Mouse (Mus musculus): Measurements from ENCODE around the gene Snx29. TPM values are rescaled to one million over a fixed set of nuclear protein-coding genes. Genes with fewer than 3 reads are reported as not detected.
A peak's percentile ranks its signal among the peaks of the same experiment; 100 is the strongest.

Gene Snx29
- polyA plus RNA-seq, 1 experiment from 2014 or later = 10.2 TPM

DNA sequence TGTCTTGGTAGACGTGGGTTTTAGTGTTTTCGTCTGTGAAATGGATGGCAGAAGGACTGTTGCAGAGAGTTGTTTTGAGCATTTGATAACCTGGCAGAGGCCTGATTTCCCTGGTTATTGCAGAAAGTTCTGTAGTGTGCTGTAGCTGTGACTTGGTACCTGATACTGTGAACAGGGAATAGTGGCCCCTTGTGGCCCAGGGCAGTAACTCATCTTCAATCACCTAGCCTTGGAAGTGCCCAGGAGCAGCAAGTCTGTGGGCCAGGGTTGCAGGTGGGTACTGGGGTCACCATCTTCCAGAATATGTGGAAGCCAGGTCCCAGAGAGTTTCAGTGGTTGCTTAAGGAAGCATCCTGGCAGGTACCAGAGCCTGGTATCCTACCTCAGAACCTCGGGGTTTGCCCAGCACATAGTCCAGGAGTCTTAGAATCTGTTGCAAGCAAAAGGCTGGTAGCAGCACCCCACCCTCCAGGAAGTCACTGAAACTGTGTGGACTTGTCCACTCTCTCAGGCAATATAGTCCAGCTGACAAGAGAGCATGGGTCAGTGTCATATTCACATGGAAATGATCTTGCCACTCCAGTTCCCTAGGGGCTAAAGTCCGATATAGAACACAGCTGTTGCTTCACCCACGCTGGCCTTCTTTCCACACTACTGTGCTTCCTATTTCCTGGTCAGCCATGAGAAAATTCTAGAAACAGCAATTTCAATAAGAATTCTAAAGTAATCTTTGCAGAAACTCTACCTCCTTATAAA, 281.1 kb downstream of the Snx29 start:
- Histone ChIP-seq H3K4me1 (ENCODE audit: control insufficient read depth, insufficient read depth, low read length) (0 out of 2 replicates have a peak, but pooled peaks cover 3% of the 10 kb centered on the region), H3K4me3 (replicated peaks; ENCODE audit: low read length) (no peak overlapping the region), H3K9me3 (replicated peaks; ENCODE audit: control insufficient read depth, low read length) (no peaks in the 10 kb centered on the region), H3K9ac (ENCODE audit: low read length) (no peak overlapping the region), H3K27ac (ENCODE audit: low read length) (no peak overlapping the region), H3K4me2 (ENCODE audit: low read depth, low read length) (no peak overlapping the region), H3K36me3 (ENCODE audit: control insufficient read depth, insufficient read depth, low read length) (no peaks in the 10 kb centered on the region), H3K27me3 (ENCODE audit: control insufficient read depth, insufficient read depth, low read length) (no peaks in the 10 kb centered on the region)
- ATAC-seq (ENCODE audit: insufficient read depth, low FRiP score) = peak; percentile 81
- 69% methylated on average over 5 of the region's 5 CpGs for WGBS

GRCm38 (mm10) chr16:11612526-11613126, 289.9 kb downstream of the Snx29 start:
- no peak for ATAC-seq (ENCODE audit: insufficient read depth, low FRiP score)
- Histone ChIP-seq H3K9ac (ENCODE audit: low read length) (no peak overlapping the region), H3K9me3 (replicated peaks; ENCODE audit: control insufficient read depth, low read length) (no peaks in the 10 kb centered on the region), H3K27me3 (ENCODE audit: control insufficient read depth, insufficient read depth, low read length) (no peaks in the 10 kb centered on the region), H3K4me3 (replicated peaks; ENCODE audit: low read length) (no peak overlapping the region), H3K27ac (ENCODE audit: low read length) (no peak overlapping the region), H3K4me1 (ENCODE audit: control insufficient read depth, insufficient read depth, low read length) (peaks cover 7% of the 10 kb centered on the region; the same call in 1 of the 2 replicates), H3K4me2 (ENCODE audit: low read depth, low read length) (no peak overlapping the region), H3K36me3 (ENCODE audit: control insufficient read depth, insufficient read depth, low read length) (no peaks in the 10 kb centered on the region)
- WGBS = 78% methylated on average over 3 of the region's 3 CpGs

GRCm38 (mm10) chr16:11614401-11615014, 291.8 kb downstream of the Snx29 start:
- no peaks in the 10 kb centered on the region for H3K27me3 ChIP-seq (ENCODE audit: control insufficient read depth, insufficient read depth, low read length)
- H3K4me1 ChIP-seq (ENCODE audit: control insufficient read depth, insufficient read depth, low read length) = peaks cover 7% of the 10 kb centered on the region; the same call in 1 of the 2 replicates
- no peak overlapping the region for H3K9ac ChIP-seq (ENCODE audit: low read length)
- no peaks in the 10 kb centered on the region for H3K36me3 ChIP-seq (ENCODE audit: control insufficient read depth, insufficient read depth, low read length)
- H3K27ac ChIP-seq (ENCODE audit: low read length) = no peak overlapping the region
- H3K9me3 ChIP-seq (replicated peaks; ENCODE audit: control insufficient read depth, low read length) = no peaks in the 10 kb centered on the region
- no peak for ATAC-seq (ENCODE audit: insufficient read depth, low FRiP score)
- 84% methylated on average over 3 of the region's 3 CpGs for WGBS
- H3K4me3 ChIP-seq (replicated peaks; ENCODE audit: low read length) = no peak overlapping the region
- H3K4me2 ChIP-seq (ENCODE audit: low read depth, low read length) = no peak overlapping the region

DNA sequence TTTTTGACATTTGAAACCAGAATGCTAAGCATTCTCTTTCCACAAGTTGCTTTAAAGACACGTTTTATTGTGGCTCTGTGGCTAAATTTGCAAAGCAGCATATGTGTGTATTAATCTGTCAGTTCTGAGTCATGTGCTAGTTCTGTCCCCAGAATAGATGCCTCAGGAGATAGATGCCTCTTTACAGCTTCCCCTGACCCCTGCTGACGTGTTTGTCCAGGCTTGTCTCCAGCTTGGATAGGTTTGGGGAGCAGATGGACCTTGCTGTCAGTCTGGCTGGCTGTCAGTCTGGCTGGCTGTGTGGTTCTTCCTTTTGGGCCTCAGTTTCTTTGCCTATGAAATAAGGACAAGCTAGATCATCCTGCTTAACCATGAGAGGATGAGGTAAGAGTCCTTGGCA, 292.9 kb downstream of the Snx29 start:
- no peak overlapping the region for H3K9ac ChIP-seq (ENCODE audit: low read length)
- H3K27ac ChIP-seq (ENCODE audit: low read length) = no peak overlapping the region
- no peak for ATAC-seq (ENCODE audit: insufficient read depth, low FRiP score)
- WGBS = 59% methylated on average over 2 of the region's 2 CpGs
- H3K27me3 ChIP-seq (ENCODE audit: control insufficient read depth, insufficient read depth, low read length) = no peaks in the 10 kb centered on the region
- peaks cover 7% of the 10 kb centered on the region; the same call in 1 of the 2 replicates for H3K4me1 ChIP-seq (ENCODE audit: control insufficient read depth, insufficient read depth, low read length)
- no peaks in the 10 kb centered on the region for H3K36me3 ChIP-seq (ENCODE audit: control insufficient read depth, insufficient read depth, low read length)
- no peak overlapping the region for H3K4me2 ChIP-seq (ENCODE audit: low read depth, low read length)
- no peak overlapping the region for H3K4me3 ChIP-seq (replicated peaks; ENCODE audit: low read length)
- no peaks in the 10 kb centered on the region for H3K9me3 ChIP-seq (replicated peaks; ENCODE audit: control insufficient read depth, low read length)

DNA sequence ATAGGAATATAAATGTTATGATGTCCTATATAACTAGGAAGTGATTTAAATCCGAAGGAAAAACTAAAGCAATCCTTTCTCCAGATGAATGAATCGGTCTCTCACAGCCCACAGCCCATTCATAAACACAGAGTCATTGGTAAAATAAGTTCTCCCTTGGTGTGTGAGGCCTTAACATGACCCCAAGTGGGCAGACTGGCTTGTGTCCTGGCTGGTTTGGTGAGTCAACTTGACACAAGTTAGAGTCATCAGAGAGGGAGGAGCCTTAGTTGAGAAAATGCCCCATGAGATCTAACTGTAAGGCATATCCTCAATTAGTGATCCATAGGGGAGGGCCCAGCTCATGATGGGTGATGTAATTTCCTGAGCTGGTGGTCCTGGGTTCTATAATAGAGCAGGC, 297.2 kb downstream of the Snx29 start:
- Histone ChIP-seq H3K9ac (ENCODE audit: low read length) (no peak overlapping the region), H3K36me3 (ENCODE audit: control insufficient read depth, insufficient read depth, low read length) (no peaks in the 10 kb centered on the region)

DNA sequence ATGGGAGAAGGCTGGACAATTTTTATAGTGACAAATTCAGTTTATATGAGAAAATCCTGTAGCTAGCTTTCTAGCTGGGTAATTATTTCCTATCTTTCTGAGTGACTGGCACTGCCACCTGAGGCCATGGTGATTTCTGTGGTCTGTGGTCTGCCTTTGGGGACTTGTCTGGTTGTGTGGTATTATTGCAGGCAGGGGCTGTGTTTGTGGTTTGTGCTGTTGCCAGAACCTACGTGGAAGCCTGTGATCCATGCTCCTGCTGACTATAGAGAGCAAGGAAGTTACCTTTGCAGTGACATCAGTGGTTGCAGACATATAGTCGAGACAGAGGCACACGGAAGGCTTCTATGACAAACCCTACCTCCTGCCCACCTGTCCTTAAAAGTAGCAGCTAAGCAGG, 298.3 kb downstream of the Snx29 start:
- H3K36me3 ChIP-seq (ENCODE audit: control insufficient read depth, insufficient read depth, low read length) = no peaks in the 10 kb centered on the region
- H3K9me3 ChIP-seq (replicated peaks; ENCODE audit: control insufficient read depth, low read length) = no peaks in the 10 kb centered on the region
- no peak for ATAC-seq (ENCODE audit: insufficient read depth, low FRiP score)
- H3K4me3 ChIP-seq (replicated peaks; ENCODE audit: low read length) = no peak overlapping the region
- H3K4me1 ChIP-seq (ENCODE audit: control insufficient read depth, insufficient read depth, low read length) = no peaks in the 10 kb centered on the region
- H3K9ac ChIP-seq (ENCODE audit: low read length) = no peak overlapping the region
- no peaks in the 10 kb centered on the region for H3K27me3 ChIP-seq (ENCODE audit: control insufficient read depth, insufficient read depth, low read length)
- WGBS = 84% methylated on average over 3 of the region's 3 CpGs
- no peak overlapping the region for H3K4me2 ChIP-seq (ENCODE audit: low read depth, low read length)
- H3K27ac ChIP-seq (ENCODE audit: low read length) = no peak overlapping the region

More for the DNA sequence above, 297.2 kb downstream of the Snx29 start:
- ATAC-seq (ENCODE audit: insufficient read depth, low FRiP score) = no peak
- H3K27ac ChIP-seq (ENCODE audit: low read length) = no peak overlapping the region
- 74% methylated on average over 2 of the region's 2 CpGs for WGBS
- H3K4me1 ChIP-seq (ENCODE audit: control insufficient read depth, insufficient read depth, low read length) = no peaks in the 10 kb centered on the region
- no peak overlapping the region for H3K4me3 ChIP-seq (replicated peaks; ENCODE audit: low read length)
- no peaks in the 10 kb centered on the region for H3K9me3 ChIP-seq (replicated peaks; ENCODE audit: control insufficient read depth, low read length)
- no peak overlapping the region for H3K4me2 ChIP-seq (ENCODE audit: low read depth, low read length)
- H3K27me3 ChIP-seq (ENCODE audit: control insufficient read depth, insufficient read depth, low read length) = no peaks in the 10 kb centered on the region

DNA sequence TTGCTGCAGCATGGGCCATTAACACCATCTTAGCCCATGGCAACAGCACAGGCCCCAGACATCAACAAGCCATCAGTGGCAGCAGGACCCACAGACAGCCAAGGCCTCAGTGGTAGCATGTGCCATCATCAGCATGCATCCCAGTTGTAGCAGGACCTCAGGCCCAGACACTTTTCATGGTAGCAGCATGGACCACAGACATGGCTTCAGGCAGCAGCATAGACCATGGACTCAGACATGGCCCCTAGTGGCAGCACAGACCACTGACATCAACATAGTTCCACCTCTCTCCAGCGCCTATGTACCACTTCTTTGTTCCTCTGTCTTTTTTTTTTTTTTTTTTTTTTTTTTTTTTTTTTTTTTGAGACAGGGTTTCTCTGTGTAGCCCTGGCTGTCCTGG, 299.0 kb downstream of the Snx29 start:
- no peaks in the 10 kb centered on the region for H3K4me1 ChIP-seq (ENCODE audit: control insufficient read depth, insufficient read depth, low read length)
- H3K9ac ChIP-seq (ENCODE audit: low read length) = no peak overlapping the region
- no peaks in the 10 kb centered on the region for H3K36me3 ChIP-seq (ENCODE audit: control insufficient read depth, insufficient read depth, low read length)
- H3K27me3 ChIP-seq (ENCODE audit: control insufficient read depth, insufficient read depth, low read length) = no peaks in the 10 kb centered on the region
- H3K4me2 ChIP-seq (ENCODE audit: low read depth, low read length) = no peak overlapping the region
- no peak overlapping the region for H3K27ac ChIP-seq (ENCODE audit: low read length)
- no peaks in the 10 kb centered on the region for H3K9me3 ChIP-seq (replicated peaks; ENCODE audit: control insufficient read depth, low read length)
- 92% methylated on average over 1 of the region's 1 CpGs for WGBS
- H3K4me3 ChIP-seq (replicated peaks; ENCODE audit: low read length) = no peak overlapping the region
- 0 out of 2 replicates have a peak, but pooled peaks have one; percentile 44 for ATAC-seq (ENCODE audit: insufficient read depth, low FRiP score)

GRCm38 (mm10) chr16:11623032-11623431, 300.3 kb downstream of the Snx29 start:
- Histone ChIP-seq H3K4me1 (ENCODE audit: control insufficient read depth, insufficient read depth, low read length) (no peaks in the 10 kb centered on the region), H3K36me3 (ENCODE audit: control insufficient read depth, insufficient read depth, low read length) (no peaks in the 10 kb centered on the region), H3K4me3 (replicated peaks; ENCODE audit: low read length) (no peak overlapping the region), H3K9me3 (replicated peaks; ENCODE audit: control insufficient read depth, low read length) (no peaks in the 10 kb centered on the region), H3K27ac (ENCODE audit: low read length) (no peak overlapping the region), H3K9ac (ENCODE audit: low read length) (no peak overlapping the region), H3K4me2 (ENCODE audit: low read depth, low read length) (no peak overlapping the region), H3K27me3 (ENCODE audit: control insufficient read depth, insufficient read depth, low read length) (no peaks in the 10 kb centered on the region)
- 72% methylated on average over 3 of the region's 3 CpGs for WGBS
- ATAC-seq (ENCODE audit: insufficient read depth, low FRiP score) = no peak

- no peak overlapping the region for H3K9ac ChIP-seq (ENCODE audit: low read length)
- WGBS = 59% methylated on average over 2 of the region's 2 CpGs
- H3K36me3 ChIP-seq (ENCODE audit: control insufficient read depth, insufficient read depth, low read length) = no peaks in the 10 kb centered on the region
- ATAC-seq (ENCODE audit: insufficient read depth, low FRiP score) = 0 out of 2 replicates have a peak, but pooled peaks have one; percentile 25
- no peak overlapping the region for H3K4me3 ChIP-seq (replicated peaks; ENCODE audit: low read length)
- no peak overlapping the region for H3K4me2 ChIP-seq (ENCODE audit: low read depth, low read length)
- no peaks in the 10 kb centered on the region for H3K9me3 ChIP-seq (replicated peaks; ENCODE audit: control insufficient read depth, low read length)
- H3K27ac ChIP-seq (ENCODE audit: low read length) = no peak overlapping the region
- H3K27me3 ChIP-seq (ENCODE audit: control insufficient read depth, insufficient read depth, low read length) = no peaks in the 10 kb centered on the region
- no peaks in the 10 kb centered on the region for H3K4me1 ChIP-seq (ENCODE audit: control insufficient read depth, insufficient read depth, low read length)
Measured at GRCm38 (mm10) chr16:11624121-11624520, 301.4 kb downstream of the Snx29 start.
